Comparison of ENCODE assay signal across 12 mouse cellular contexts in the genomic region with DNA sequence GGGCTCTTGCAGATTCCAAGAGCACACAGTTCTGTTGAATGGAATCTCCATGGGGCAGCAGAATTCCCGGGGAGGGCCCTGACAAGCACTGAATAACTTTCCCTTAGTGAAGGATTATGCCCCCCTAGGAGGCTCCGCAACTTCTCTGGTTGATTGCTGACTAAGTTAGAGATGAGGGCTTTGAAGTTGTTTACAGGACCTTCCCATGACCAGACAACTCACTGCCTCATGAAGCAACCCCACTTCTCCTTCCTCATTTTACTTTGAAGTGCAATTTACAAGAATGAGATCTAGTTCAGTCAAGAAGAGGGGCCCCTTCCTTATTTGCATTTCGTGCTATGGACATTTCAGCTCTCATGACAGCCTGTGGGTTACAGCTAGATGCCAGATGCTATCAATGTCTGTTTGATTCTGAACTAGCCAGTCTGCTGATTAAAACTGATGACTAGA. TPM values are rescaled to one million over a fixed set of nuclear protein-coding genes. Genes with fewer than 3 reads are reported as not detected.
A peak's percentile ranks its signal among the peaks of the same experiment; 100 is the strongest.
DNase-seq lines count a peak whose midpoint lies in the region; ATAC-seq and TF ChIP-seq lines count a peak whose summit lies in the region.
"Had no signal": no experiment of that assay in that cellular context is flagged by ENCODE, and none has a peak within 500 bp of the region (broad histone marks: within the 10 kb centered on the region; RNA-seq: fewer than 3 reads in every experiment).

No protein-coding gene starts in this region.

- peak; percentile 91 for DNase-seq in heart, adult 11 months
- DNase-seq in heart, postnatal 4 days: no peak
- DNase-seq in layer of hippocampus, postnatal 36 days: no peak
- no peak for DNase-seq in heart, postnatal 10 days

- TF ChIP-seq POLR2A in small intestine, adult 2 months (IDR thresholded peaks at IDR 0.05; ENCODE audit: low read depth, low read length): no peak

- no peaks in the 10 kb centered on the region for H3K9me3 ChIP-seq in midbrain, embryonic 13.5 days
- no peaks in the 10 kb centered on the region for H3K9me3 ChIP-seq in midbrain, embryonic 16.5 days (replicated peaks; ENCODE audit: control insufficient read depth, low read length, poor library complexity, severe bottlenecking)
- H3K9me3 ChIP-seq: intestine, embryonic 15.5 days; megakaryocyte, embryonic 14.5 days had no signal

- no peak overlapping the region for H3K9ac ChIP-seq in midbrain, embryonic 13.5 days (replicated peaks)
- no peak overlapping the region for H3K9ac ChIP-seq in midbrain, embryonic 16.5 days (ENCODE audit: low read depth, low read length)
- H3K9ac ChIP-seq: intestine, embryonic 15.5 days had no signal

- H3K27me3 ChIP-seq in midbrain, embryonic 13.5 days: no peaks in the 10 kb centered on the region
- H3K27me3 ChIP-seq in midbrain, embryonic 16.5 days (ENCODE audit: control insufficient read depth, insufficient read depth, low read depth, low read length): no peaks in the 10 kb centered on the region; the same call in 1 of the 2 replicates
- no peaks in the 10 kb centered on the region for H3K27me3 ChIP-seq in small intestine, adult 2 months (ENCODE audit: control insufficient read depth, insufficient read depth, low read length)
- H3K27me3 ChIP-seq: intestine, embryonic 15.5 days had no signal

- no peak for TF ChIP-seq CTCF in small intestine, adult 2 months (IDR thresholded peaks at IDR 0.05; ENCODE audit: extremely low read depth, insufficient read length, insufficient replicate concordance, low read depth, low read length)

- no peak overlapping the region for H3K27ac ChIP-seq in midbrain, embryonic 13.5 days
- H3K27ac ChIP-seq in midbrain, embryonic 16.5 days (ENCODE audit: low read length): no peak overlapping the region
- H3K27ac ChIP-seq in small intestine, adult 2 months (ENCODE audit: insufficient read depth, low read depth, low read length): peak overlapping the region; percentile 42; the same call in 1 of the 2 replicates
- H3K27ac ChIP-seq: intestine, embryonic 15.5 days had no signal

- intact Hi-C loops in heart, postnatal 10 days (cut with DNase I): no loop called here

- WGBS in midbrain, embryonic 13.5 days: 9% methylated on average over 3 of the region's 3 CpGs
- WGBS in midbrain, embryonic 16.5 days: 12% methylated on average over 3 of the region's 3 CpGs
- 48% methylated on average over 3 of the region's 3 CpGs for WGBS in small intestine, adult 2 months

- no peak overlapping the region for H3K4me2 ChIP-seq in midbrain, embryonic 13.5 days (replicated peaks)
- H3K4me2 ChIP-seq in midbrain, embryonic 16.5 days (ENCODE audit: low read length): no peak overlapping the region
- H3K4me2 ChIP-seq: intestine, embryonic 15.5 days had no signal

- H3K4me1 ChIP-seq in midbrain, embryonic 13.5 days (replicated peaks): peaks cover 10% of the 10 kb centered on the region
- no peaks in the 10 kb centered on the region; the same call in 1 of the 2 replicates for H3K4me1 ChIP-seq in midbrain, embryonic 16.5 days (ENCODE audit: control insufficient read depth, insufficient read depth, low read length)
- H3K4me1 ChIP-seq in small intestine, adult 2 months (ENCODE audit: control insufficient read depth, insufficient read depth, insufficient read length, low read length): peaks cover under 1% of the 10 kb centered on the region; the same call in 1 of the 2 replicates

- ATAC-seq in midbrain, embryonic 13.5 days: 0 out of 2 replicates have a peak, but pooled peaks have one; percentile 22
- ATAC-seq in midbrain, embryonic 16.5 days: no peak
- ATAC-seq in hematopoietic stem cell, adult 5-6 weeks (replicated peaks in 1 of 2; ENCODE audit: insufficient read depth in 1 of 2, low FRiP score in 2 of 2, low TSS enrichment in 1 of 2, low read depth in 1 of 2, poor library complexity in 2 of 2, severe bottlenecking in 2 of 2): peak; percentile 46 to 61; a peak in 2 of 4 replicates
- ATAC-seq: intestine, embryonic 15.5 days had no signal

- no peak overlapping the region for H3K4me3 ChIP-seq in midbrain, embryonic 13.5 days (replicated peaks)
- no peak overlapping the region for H3K4me3 ChIP-seq in midbrain, embryonic 16.5 days (ENCODE audit: low read depth, low read length)
- H3K4me3 ChIP-seq in small intestine, adult 2 months (ENCODE audit: low read depth, low read length): no peak overlapping the region
- H3K4me3 ChIP-seq: intestine, embryonic 15.5 days; megakaryocyte, embryonic 14.5 days had no signal

- H3K36me3 ChIP-seq in midbrain, embryonic 13.5 days: no peaks in the 10 kb centered on the region
- no peaks in the 10 kb centered on the region for H3K36me3 ChIP-seq in midbrain, embryonic 16.5 days (ENCODE audit: control insufficient read depth, insufficient read depth, low read length)
- no peaks in the 10 kb centered on the region for H3K36me3 ChIP-seq in small intestine, adult 2 months (ENCODE audit: control insufficient read depth, insufficient read depth, low read length)
- H3K36me3 ChIP-seq: intestine, embryonic 15.5 days had no signal

RNA-seq across cellular contexts. Expression of a gene that starts 5.8 kb away (rescaled TPM):
- 1 to 10 TPM; 3.0 TPM for total RNA-seq in heart, postnatal 4 days (2021)
- 7.3 and 8.2 TPM in 2 replicates for polyA plus RNA-seq in midbrain, embryonic 13.5 days (2015; fragmentation: Nextera tagmentation; extraction: Ambion mirVana)
- 24.5 and 51.2 TPM in 2 replicates for polyA plus RNA-seq in midbrain, embryonic 16.5 days (2015; fragmentation: Nextera tagmentation; extraction: Ambion mirVana)
- total RNA-seq in hematopoietic stem cell, adult 5-6 weeks (2017): 2.0 and 7.5 TPM in 2 replicates
- polyA plus RNA-seq in small intestine, adult 2 months (2012; rRNA removed): 3.8 and 6.3 TPM in 2 replicates
- 100 to 1,000 TPM; 108 to 125 TPM for total RNA-seq in layer of hippocampus, postnatal 36 days (2021)
- total RNA-seq in heart, postnatal 10 days (2021): 1 to 10 TPM; 2.9 to 9.4 TPM

RNA-seq across cellular contexts. Expression of a gene that starts 30.2 kb away (rescaled TPM):
- not detected for total RNA-seq in heart, postnatal 4 days (2021)
- polyA plus RNA-seq in midbrain, embryonic 13.5 days (2015; fragmentation: Nextera tagmentation; extraction: Ambion mirVana): 0.20 TPM in 1 of 2 replicates, not detected in the other
- polyA plus RNA-seq in midbrain, embryonic 16.5 days (2015; fragmentation: Nextera tagmentation; extraction: Ambion mirVana): 0.47 and 0.50 TPM in 2 replicates
- total RNA-seq in hematopoietic stem cell, adult 5-6 weeks (2017): not detected in 2 replicates
- polyA plus RNA-seq in small intestine, adult 2 months (2012; rRNA removed): 0.06 TPM in 1 of 2 replicates, not detected in the other
- under 1 TPM in 1 of 2 experiments, not detected in 1; 0.45 TPM for total RNA-seq in layer of hippocampus, postnatal 36 days (2021)
- not detected for total RNA-seq in heart, postnatal 10 days (2021)
- total RNA-seq: gastrocnemius, postnatal 4 days had no signal

RNA-seq across cellular contexts. Expression of a gene that starts 56.5 kb away (rescaled TPM):
- under 1 TPM; 0.05 to 0.29 TPM for total RNA-seq in heart, postnatal 4 days (2021)
- polyA plus RNA-seq in midbrain, embryonic 13.5 days (2015; fragmentation: Nextera tagmentation; extraction: Ambion mirVana): 0.30 and 0.59 TPM in 2 replicates
- polyA plus RNA-seq in midbrain, embryonic 16.5 days (2015; fragmentation: Nextera tagmentation; extraction: Ambion mirVana): 0.52 and 1.5 TPM in 2 replicates
- total RNA-seq in hematopoietic stem cell, adult 5-6 weeks (2017): 0.19 TPM in 1 of 2 replicates, not detected in the other
- polyA plus RNA-seq in small intestine, adult 2 months (2012; rRNA removed): not detected in 2 replicates
- total RNA-seq in layer of hippocampus, postnatal 36 days (2021): under 1 TPM; 0.20 TPM
- total RNA-seq in heart, postnatal 10 days (2021): under 1 TPM in 1 of 2 experiments, not detected in 1; 0.05 TPM
- polyA plus RNA-seq: stomach, embryonic 14.5 days had no signal

Comparison
In these comparisons a context has a peak if more than half of its experiments do, and no peak if none do; other contexts are left out.
1. RNA of a gene that starts 5.8 kb away (total RNA-seq): 108 to 125 TPM in layer of hippocampus, postnatal 36 days; 2.9 to 9.4 TPM in heart, postnatal 10 days, 3.0 TPM in heart, postnatal 4 days and 2.0 to 7.5 TPM in hematopoietic stem cell, adult 5-6 weeks; every median in the first group is over 10 times any median in the second.